In genomic region chr9:88058551-88058950, GRCm38 (mm10) we compare ENCODE assay signal across 13 mouse cellular contexts.
A peak's percentile ranks its signal among the peaks of the same experiment; 100 is the strongest.
DNase-seq lines count a peak whose midpoint lies in the region; ATAC-seq lines count a peak whose summit lies in the region.
"Had no signal": no experiment of that assay in that cellular context is flagged by ENCODE, and none has a peak within 500 bp of the region (broad histone marks: within the 10 kb centered on the region; RNA-seq: fewer than 3 reads in every experiment).

No protein-coding gene starts in this region.

- no peak for ATAC-seq in embryonic facial prominence, embryonic 13.5 days (ENCODE audit: insufficient number of reproducible peaks, insufficient read depth, low FRiP score, low TSS enrichment, low read depth)
- peak; percentile 84 for ATAC-seq in lung, embryonic 16.5 days (ENCODE audit: low read depth)
- ATAC-seq in forebrain, embryonic 16.5 days: peak; percentile 97
- ATAC-seq in stomach, embryonic 14.5 days (ENCODE audit: insufficient number of reproducible peaks, insufficient read depth, low FRiP score, low read depth): peak; percentile 71

- H3K27me3 ChIP-seq in embryonic facial prominence, embryonic 13.5 days: no peaks in the 10 kb centered on the region
- H3K27me3 ChIP-seq in embryonic facial prominence, embryonic 10.5 days (replicated peaks; ENCODE audit: low read depth, poor library complexity, severe bottlenecking): peaks cover 14% of the 10 kb centered on the region; the same call in 1 of the 2 replicates
- no peaks in the 10 kb centered on the region for H3K27me3 ChIP-seq in lung, embryonic 16.5 days (ENCODE audit: control insufficient read depth, insufficient read depth, low read depth, low read length)
- no peaks in the 10 kb centered on the region for H3K27me3 ChIP-seq in forebrain, embryonic 16.5 days (replicated peaks; ENCODE audit: control insufficient read depth, insufficient read depth, low read length)
- no peaks in the 10 kb centered on the region for H3K27me3 ChIP-seq in stomach, embryonic 14.5 days (ENCODE audit: control insufficient read depth, insufficient read depth, low read length)
- H3K27me3 ChIP-seq: liver, embryonic 13.5 days; neural tube, embryonic 12.5 days had no signal

- WGBS in embryonic facial prominence, embryonic 13.5 days: 51% methylated on average over 4 of the region's 4 CpGs
- 79% methylated on average over 4 of the region's 4 CpGs for WGBS in embryonic facial prominence, embryonic 10.5 days
- 32% methylated on average over 4 of the region's 4 CpGs for WGBS in lung, embryonic 16.5 days
- WGBS in forebrain, embryonic 16.5 days: 9% methylated on average over 4 of the region's 4 CpGs
- WGBS in stomach, embryonic 14.5 days: 46% methylated on average over 4 of the region's 4 CpGs

- no peak overlapping the region for H3K4me3 ChIP-seq in embryonic facial prominence, embryonic 13.5 days
- H3K4me3 ChIP-seq in embryonic facial prominence, embryonic 10.5 days: no peak overlapping the region
- H3K4me3 ChIP-seq in lung, embryonic 16.5 days (ENCODE audit: low read length): no peak overlapping the region
- H3K4me3 ChIP-seq in forebrain, embryonic 16.5 days (replicated peaks; ENCODE audit: low read length): no peak overlapping the region
- H3K4me3 ChIP-seq in stomach, embryonic 14.5 days (ENCODE audit: low read depth, low read length): no peak overlapping the region
- H3K4me3 ChIP-seq: liver, embryonic 13.5 days; neural tube, embryonic 12.5 days had no signal

- H3K4me1 ChIP-seq in embryonic facial prominence, embryonic 13.5 days: no peaks in the 10 kb centered on the region
- no peaks in the 10 kb centered on the region for H3K4me1 ChIP-seq in embryonic facial prominence, embryonic 10.5 days
- H3K4me1 ChIP-seq in lung, embryonic 16.5 days (replicated peaks; ENCODE audit: control insufficient read depth, insufficient read depth, low read length): peaks cover 3% of the 10 kb centered on the region; the same call in 1 of the 2 replicates
- H3K4me1 ChIP-seq in forebrain, embryonic 16.5 days (replicated peaks; ENCODE audit: control insufficient read depth, insufficient read depth, low read length): peaks cover 11% of the 10 kb centered on the region
- H3K4me1 ChIP-seq in stomach, embryonic 14.5 days (ENCODE audit: control insufficient read depth, insufficient read depth, low read length): no peaks in the 10 kb centered on the region
- H3K4me1 ChIP-seq: liver, embryonic 13.5 days; neural tube, embryonic 12.5 days had no signal

- no peak overlapping the region for H3K4me2 ChIP-seq in embryonic facial prominence, embryonic 13.5 days
- no peak overlapping the region for H3K4me2 ChIP-seq in lung, embryonic 16.5 days (ENCODE audit: low read depth, low read length)
- no peak overlapping the region for H3K4me2 ChIP-seq in forebrain, embryonic 16.5 days (ENCODE audit: low read length)
- no peak overlapping the region for H3K4me2 ChIP-seq in stomach, embryonic 14.5 days (replicated peaks; ENCODE audit: low read depth, low read length)
- H3K4me2 ChIP-seq: liver, embryonic 13.5 days; neural tube, embryonic 12.5 days had no signal

- DNase-seq in embryonic facial prominence, embryonic 10.5 days (ENCODE audit: low spot score): no peak
- no peak for DNase-seq in lung, postnatal 14 days
- DNase-seq in urinary bladder, postnatal 10 days (ENCODE audit: low spot score): no peak
- no peak for DNase-seq in frontal cortex, postnatal 14 days (ENCODE audit: low spot score in 2 of 2)
- DNase-seq: cerebellum, adult 9-10 months; heart, postnatal 36 days; kidney, adult 18-20 months; liver, embryonic 13.5 days had no signal

- H3K9ac ChIP-seq in embryonic facial prominence, embryonic 13.5 days: no peak overlapping the region
- no peak overlapping the region for H3K9ac ChIP-seq in lung, embryonic 16.5 days (ENCODE audit: low read length)
- no peak overlapping the region for H3K9ac ChIP-seq in forebrain, embryonic 16.5 days (replicated peaks; ENCODE audit: low read depth, low read length)
- no peak overlapping the region for H3K9ac ChIP-seq in stomach, embryonic 14.5 days (replicated peaks; ENCODE audit: low read depth, low read length)
- H3K9ac ChIP-seq: liver, embryonic 13.5 days; neural tube, embryonic 12.5 days had no signal

- 0 out of 2 replicates have a peak, but pooled peaks cover 4% of the 10 kb centered on the region for H3K9me3 ChIP-seq in embryonic facial prominence, embryonic 13.5 days
- H3K9me3 ChIP-seq in embryonic facial prominence, embryonic 10.5 days: no peaks in the 10 kb centered on the region
- H3K9me3 ChIP-seq in lung, embryonic 16.5 days (ENCODE audit: control insufficient read depth, low read length): no peaks in the 10 kb centered on the region
- no peaks in the 10 kb centered on the region for H3K9me3 ChIP-seq in forebrain, embryonic 16.5 days (ENCODE audit: control insufficient read depth, low read length)
- no peaks in the 10 kb centered on the region for H3K9me3 ChIP-seq in stomach, embryonic 14.5 days (ENCODE audit: control insufficient read depth, low read depth, low read length)
- H3K9me3 ChIP-seq: liver, embryonic 13.5 days; neural tube, embryonic 12.5 days had no signal

- no peaks in the 10 kb centered on the region for H3K36me3 ChIP-seq in embryonic facial prominence, embryonic 13.5 days
- H3K36me3 ChIP-seq in embryonic facial prominence, embryonic 10.5 days (replicated peaks): no peaks in the 10 kb centered on the region
- no peaks in the 10 kb centered on the region for H3K36me3 ChIP-seq in lung, embryonic 16.5 days (ENCODE audit: control insufficient read depth, insufficient read depth, low read length)
- no peaks in the 10 kb centered on the region for H3K36me3 ChIP-seq in forebrain, embryonic 16.5 days (ENCODE audit: control insufficient read depth, insufficient read depth)
- no peaks in the 10 kb centered on the region for H3K36me3 ChIP-seq in stomach, embryonic 14.5 days (ENCODE audit: control insufficient read depth, insufficient read depth, low read length)
- H3K36me3 ChIP-seq: liver, embryonic 13.5 days; neural tube, embryonic 12.5 days had no signal

- 0 out of 2 replicates have a peak overlapping the region, but pooled peaks have one; percentile 22 for H3K27ac ChIP-seq in embryonic facial prominence, embryonic 13.5 days
- no peak overlapping the region for H3K27ac ChIP-seq in embryonic facial prominence, embryonic 10.5 days (replicated peaks)
- peak overlapping the region; percentile 48 for H3K27ac ChIP-seq in lung, embryonic 16.5 days (ENCODE audit: low read length)
- H3K27ac ChIP-seq in forebrain, embryonic 16.5 days (ENCODE audit: low read length): no peak overlapping the region
- no peak overlapping the region; the same call in 1 of the 2 replicates for H3K27ac ChIP-seq in stomach, embryonic 14.5 days (ENCODE audit: low read length)
- H3K27ac ChIP-seq: liver, embryonic 13.5 days; neural tube, embryonic 12.5 days had no signal

Comparison
In these comparisons a context has a peak if more than half of its experiments do, and no peak if none do; other contexts are left out.
1. H3K27ac ChIP-seq: peak in embryonic facial prominence, embryonic 13.5 days (single experiment) and lung, embryonic 16.5 days (single experiment); none in embryonic facial prominence, embryonic 10.5 days (single experiment), forebrain, embryonic 16.5 days (single experiment) and stomach, embryonic 14.5 days (single experiment).